Mouse (Mus musculus) testis, adult 10 weeks (tissue): Measurements from ENCODE around the gene Grk6. TPM values are rescaled to one million over a fixed set of nuclear protein-coding genes. Genes with fewer than 3 reads are reported as not detected.

Experiments used
- polyA plus RNA-seq: library from polyadenylated mRNA; stranded (reverse); fragments of 350-450 nt; fragmentation: Illumina TruSeq; extraction: RNeasy Lipid Tissue Mini Kit (QIAGEN cat#74804); gene quantifications from one replicate; pipeline ENCODE4 v1.2.3, GENCODE M21; 2014; ENCODE audit warnings: low read depth, low replicate concordance

The Grk6 gene
- polyA plus RNA-seq, result 1.5 TPM

DNA sequence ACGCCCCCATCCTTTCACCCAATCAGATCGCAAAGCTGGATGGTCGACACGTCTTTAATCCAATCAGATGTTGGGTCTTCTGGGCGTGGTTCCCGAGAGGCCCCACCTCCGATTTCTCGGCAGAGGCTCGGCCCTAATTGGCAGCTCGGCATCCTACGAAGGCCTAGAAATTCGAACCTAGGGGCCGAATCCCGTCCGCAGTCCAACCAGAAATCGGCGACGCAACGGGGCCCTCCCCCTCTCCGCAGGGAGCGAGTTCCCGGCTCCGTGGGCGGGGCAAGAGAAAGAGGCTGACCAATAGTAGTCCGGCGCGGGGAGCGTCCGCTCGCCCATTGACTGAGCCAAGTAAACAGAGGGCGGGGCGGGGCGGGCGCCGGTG is at the start of gene Grk6:
TSS of gene Grk6 (plus strand) at position 136 of the 379 bp plus-strand sequence.

DNA sequence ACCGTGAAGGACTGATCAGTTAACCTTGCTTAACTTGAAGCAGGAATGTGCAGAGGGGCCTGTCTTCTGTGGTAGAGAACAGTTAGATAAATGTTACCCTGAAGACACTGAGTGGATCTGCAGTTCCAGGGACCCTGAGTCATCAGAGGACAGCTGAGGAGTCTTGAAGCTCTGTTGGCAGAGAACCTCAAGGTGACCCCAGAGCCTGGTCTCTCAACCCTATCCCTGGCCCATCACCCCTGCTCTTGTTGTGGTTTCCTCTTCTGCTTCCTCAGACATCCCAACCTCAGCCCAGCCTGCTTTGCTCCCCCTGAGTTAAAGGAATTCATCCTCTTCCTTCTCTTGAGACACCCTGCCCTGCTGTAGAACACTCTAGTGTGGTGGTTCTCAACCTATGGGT is 46.8 kb upstream of the Grk6 start, which contains the start of gene Slc34a1:
TSS of gene Slc34a1 (plus strand) at position 100 of the 400 bp plus-strand sequence.

DNA sequence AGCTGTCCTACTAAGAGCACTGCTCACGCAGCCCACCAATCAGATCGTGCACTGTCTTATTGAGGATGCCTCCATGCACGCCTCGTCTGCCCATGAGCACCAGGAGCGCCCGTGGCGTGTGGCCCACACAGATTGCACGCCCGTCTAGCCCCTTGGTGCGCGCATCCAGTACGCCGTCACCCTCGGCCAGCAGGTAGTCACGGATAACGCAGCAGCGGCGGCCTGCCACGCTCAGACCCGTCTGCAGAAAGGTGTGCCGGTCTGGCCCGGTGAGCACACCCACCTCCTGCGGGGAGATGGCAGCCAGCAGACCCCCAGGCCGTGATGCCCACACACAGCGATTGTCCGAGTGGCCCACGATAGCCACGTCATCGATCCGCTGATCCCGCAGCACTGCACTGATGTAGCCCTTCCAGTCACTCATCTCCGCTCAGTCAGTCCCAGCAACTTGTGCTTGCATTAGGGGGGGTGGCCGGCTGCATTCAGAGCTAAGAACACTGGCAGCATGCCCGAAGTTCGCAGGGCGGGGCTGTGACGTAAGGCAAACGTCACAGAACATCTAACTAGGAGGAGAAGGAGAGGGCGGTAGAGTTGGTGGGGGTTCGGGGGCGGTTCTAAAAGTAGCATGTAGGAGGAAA is 30.0 kb upstream of the Grk6 start, which contains the start of gene Pfn3:
TSS of gene Pfn3 (minus strand) at position 490 of the 638 bp plus-strand sequence.

DNA sequence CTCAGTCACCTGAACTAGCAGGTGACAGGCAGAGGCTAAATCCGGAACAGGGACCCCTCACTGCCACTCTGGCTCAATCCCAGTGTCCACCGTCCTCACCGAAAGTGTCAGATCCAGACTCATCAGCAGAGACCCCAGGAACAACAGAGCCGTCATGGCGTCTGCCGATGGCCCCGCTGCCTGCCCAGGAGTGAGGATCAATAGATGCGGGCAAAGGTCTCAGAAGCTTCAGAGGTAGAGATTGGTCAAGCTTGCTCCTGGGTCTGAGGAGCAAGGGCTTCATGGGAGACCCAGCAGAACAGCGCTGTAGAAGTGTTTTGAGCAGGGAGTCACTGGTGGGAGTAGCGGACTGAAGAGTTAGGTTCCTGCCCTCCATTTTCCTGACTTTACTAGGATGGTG is 18.3 kb upstream of the Grk6 start, which contains the start of gene F12:
TSS of gene F12 (minus strand) at position 181 of the 400 bp plus-strand sequence.

DNA sequence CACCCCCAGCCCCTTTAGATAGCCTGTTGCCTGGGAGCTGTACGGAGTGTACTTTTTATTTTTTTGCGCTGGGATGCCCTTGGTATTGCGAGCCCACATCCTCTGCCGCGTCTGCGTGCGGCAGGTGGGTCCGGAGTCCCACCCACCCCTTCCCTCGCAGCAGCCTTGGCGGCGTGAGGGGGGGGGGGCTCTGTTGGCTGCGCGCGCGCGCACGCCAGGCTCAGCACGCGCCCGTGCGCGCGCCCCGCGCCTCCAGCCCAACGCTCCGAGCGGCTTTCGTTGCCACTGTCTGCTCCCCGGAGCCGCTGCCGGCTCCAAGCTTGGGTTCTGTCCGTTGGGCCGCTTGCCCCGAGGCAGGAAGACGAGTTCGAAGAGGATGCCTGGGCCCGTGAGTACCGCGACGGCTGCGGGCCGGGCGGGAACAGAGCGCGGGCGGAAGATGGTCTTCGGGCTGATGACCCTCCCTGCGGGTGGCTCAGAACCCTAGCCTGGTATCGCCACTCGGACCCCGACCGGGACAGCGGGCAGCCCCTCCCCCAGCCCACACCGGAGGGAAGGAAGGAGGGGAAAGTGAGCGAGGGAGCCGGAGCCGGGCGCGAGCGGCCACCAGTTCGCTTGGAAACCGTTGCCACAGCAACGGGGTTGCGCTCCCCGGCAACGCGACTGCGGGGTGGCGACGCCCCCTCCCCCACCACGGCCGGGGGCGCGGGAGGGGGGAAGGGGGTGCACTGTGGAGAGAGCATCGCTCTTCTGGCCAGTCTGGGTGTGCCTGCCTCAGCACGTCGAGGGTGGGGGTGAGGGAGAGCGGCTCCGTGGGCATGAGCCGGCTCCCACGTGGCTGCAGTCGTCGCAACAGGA is 19.4 kb downstream of the Grk6 start, which contains the start of gene Prr7:
TSS of gene Prr7 (plus strand) at position 241 of the 858 bp plus-strand sequence.

DNA sequence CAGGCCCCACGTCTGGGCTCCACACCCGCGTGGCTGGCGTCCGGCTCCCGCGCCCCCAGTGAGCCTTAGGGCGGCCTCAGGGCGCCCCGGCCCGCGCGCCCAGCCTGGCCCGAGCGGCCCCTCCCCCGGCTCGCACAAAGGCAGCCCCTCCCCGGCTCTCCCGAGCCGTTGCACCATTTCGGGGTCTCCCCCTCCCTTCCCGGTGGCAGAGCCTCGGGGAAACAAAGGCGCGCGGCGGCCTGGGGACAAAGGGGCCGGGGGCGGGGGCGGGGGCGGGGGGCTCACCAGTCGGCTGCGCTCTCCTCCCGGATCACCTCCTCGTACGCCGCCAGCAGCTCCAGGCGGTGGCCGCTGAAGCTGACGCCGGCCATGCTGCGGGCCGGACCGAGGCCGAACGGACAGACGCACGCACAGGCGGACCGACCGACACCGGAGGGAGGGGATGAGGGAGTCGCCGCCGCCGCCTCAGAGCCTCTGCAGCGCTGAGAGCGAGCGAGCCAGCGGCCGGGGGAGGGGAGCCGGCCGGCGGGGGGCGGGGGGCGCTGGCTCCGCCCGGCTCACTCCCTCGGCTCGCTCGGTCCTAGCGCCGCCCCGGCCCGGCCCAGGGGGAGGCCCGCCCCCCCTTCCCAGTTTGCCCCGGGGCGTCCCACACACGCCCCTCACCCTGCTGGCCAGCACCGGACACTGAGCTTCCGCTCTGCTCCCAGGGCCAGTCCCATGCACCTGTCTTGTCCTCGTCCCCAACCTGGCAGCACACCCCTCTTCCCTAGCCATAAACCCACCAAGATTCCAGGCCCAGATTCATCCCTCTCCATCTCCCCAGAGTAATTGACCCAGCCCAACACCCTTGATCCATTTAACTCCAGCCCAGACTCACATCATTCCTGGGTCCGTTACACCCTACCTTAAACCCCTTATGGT is 43.0 kb downstream of the Grk6 start, which contains the start of gene Dbn1:
TSS of gene Dbn1 (minus strand) at position 534 of the 921 bp plus-strand sequence.

Other genes with a start within 250 kb of the Grk6 start
- 38.5 TPM for gene Nsd1, start 235.3 kb upstream of the Grk6 start, polyA plus RNA-seq
- gene Prelid1, start 124.6 kb upstream of the Grk6 start, polyA plus RNA-seq, result 1.8 TPM
- 5.3 TPM for gene Rab24, start 123.1 kb upstream of the Grk6 start, polyA plus RNA-seq
- not detected for gene Mxd3, start 115.2 kb upstream of the Grk6 start, polyA plus RNA-seq
- gene Lman2, start 82.3 kb upstream of the Grk6 start, polyA plus RNA-seq, result 5.4 TPM
- gene Rgs14, start 75.3 kb upstream of the Grk6 start, polyA plus RNA-seq, result not detected
- not detected for gene Slc34a1, start 46.9 kb upstream of the Grk6 start, polyA plus RNA-seq
- 0.50 TPM for gene Pfn3, start 29.8 kb upstream of the Grk6 start, polyA plus RNA-seq
- not detected for gene F12, start 18.3 kb upstream of the Grk6 start, polyA plus RNA-seq
- gene Prr7, start 19.2 kb downstream of the Grk6 start, polyA plus RNA-seq, result not detected
- gene Dbn1, start 43.0 kb downstream of the Grk6 start, polyA plus RNA-seq, result 1.4 TPM
- 0.13 TPM for gene Pdlim7, start 68.6 kb downstream of the Grk6 start, polyA plus RNA-seq
- gene Dok3, start 84.2 kb downstream of the Grk6 start, polyA plus RNA-seq, result not detected
- gene Ddx41, start 91.6 kb downstream of the Grk6 start, polyA plus RNA-seq, result 3.1 TPM
- 2.9 TPM for gene Fam193b, start 126.0 kb downstream of the Grk6 start, polyA plus RNA-seq
- gene Tmed9, start 128.7 kb downstream of the Grk6 start, polyA plus RNA-seq, result 17.2 TPM
- 2.7 TPM for gene B4galt7, start 154.8 kb downstream of the Grk6 start, polyA plus RNA-seq
- gene Caml, start 177.9 kb downstream of the Grk6 start, polyA plus RNA-seq, result 38.8 TPM
- gene Ddx46, start 190.0 kb downstream of the Grk6 start, polyA plus RNA-seq, result 99.2 TPM
- 19.5 TPM for gene B230219D22Rik, start 248.1 kb downstream of the Grk6 start, polyA plus RNA-seq